In the genomic region with DNA sequence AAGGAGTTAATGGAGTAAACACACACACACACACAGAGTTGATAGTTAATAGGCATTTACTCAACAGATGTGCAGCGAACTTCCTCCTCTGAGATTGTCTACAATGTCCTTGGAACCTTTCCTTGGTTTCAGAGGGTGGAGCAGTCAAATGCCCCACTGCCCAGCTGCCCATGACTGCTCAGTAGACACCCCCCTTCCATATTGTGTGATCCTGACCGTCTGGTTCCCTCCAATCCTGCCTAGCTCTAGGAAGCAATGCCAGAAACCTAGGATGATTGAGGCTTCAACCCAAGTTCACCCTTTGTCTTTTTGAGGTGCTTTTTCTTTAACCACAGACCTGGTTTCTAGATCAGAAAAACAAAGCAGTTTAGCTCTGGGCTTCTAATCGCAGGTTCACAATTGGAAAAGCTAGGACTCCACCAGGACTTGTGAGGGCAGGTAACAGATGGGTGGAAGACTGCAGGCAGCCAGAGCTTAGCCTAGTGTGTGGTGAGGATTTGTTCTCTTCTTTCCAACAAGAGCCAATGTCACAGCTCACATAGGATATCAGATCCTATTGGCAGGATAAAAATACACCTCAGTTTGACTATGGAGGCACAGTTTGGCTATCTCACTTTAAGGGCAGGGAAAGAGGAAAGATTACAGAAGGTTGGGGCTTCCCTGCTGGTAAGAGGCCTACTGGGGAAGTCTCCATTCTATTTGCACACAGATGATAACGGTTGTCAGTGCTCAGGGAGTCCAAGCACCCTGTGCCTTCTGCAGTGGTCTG, we compare ENCODE assay signal across 21 mouse cellular contexts.
DNase-seq lines count a peak whose midpoint lies in the region; ATAC-seq lines count a peak whose summit lies in the region.
"Had no signal": no experiment of that assay in that cellular context is flagged by ENCODE, and none has a peak within 500 bp of the region (broad histone marks: within the 10 kb centered on the region; RNA-seq: fewer than 3 reads in every experiment).

No protein-coding gene starts in this region.

- H3K9me3 ChIP-seq in liver, embryonic 12.5 days (replicated peaks), result no peaks in the 10 kb centered on the region
- H3K9me3 ChIP-seq: embryonic facial prominence, embryonic 10.5 days; forebrain, embryonic 15.5 days; hindbrain, embryonic 15.5 days; intestine, embryonic 15.5 days; limb, embryonic 12.5 days; midbrain, embryonic 12.5 days had no signal

- H3K4me3 ChIP-seq in liver, embryonic 12.5 days, result no peak overlapping the region
- H3K4me3 ChIP-seq: embryonic facial prominence, embryonic 10.5 days; forebrain, embryonic 15.5 days; hindbrain, embryonic 15.5 days; intestine, embryonic 15.5 days; limb, embryonic 12.5 days; midbrain, embryonic 12.5 days had no signal

- H3K36me3 ChIP-seq in liver, embryonic 12.5 days, result no peaks in the 10 kb centered on the region
- H3K36me3 ChIP-seq: embryonic facial prominence, embryonic 10.5 days; forebrain, embryonic 15.5 days; hindbrain, embryonic 15.5 days; intestine, embryonic 15.5 days; limb, embryonic 12.5 days; midbrain, embryonic 12.5 days had no signal

- no peak overlapping the region for H3K4me2 ChIP-seq in liver, embryonic 12.5 days
- H3K4me2 ChIP-seq: forebrain, embryonic 15.5 days; hindbrain, embryonic 15.5 days; intestine, embryonic 15.5 days; limb, embryonic 12.5 days; midbrain, embryonic 12.5 days had no signal

- H3K27me3 ChIP-seq in liver, embryonic 12.5 days (replicated peaks), result no peaks in the 10 kb centered on the region
- H3K27me3 ChIP-seq: forebrain, embryonic 15.5 days; hindbrain, embryonic 15.5 days; intestine, embryonic 15.5 days; limb, embryonic 12.5 days; midbrain, embryonic 12.5 days had no signal

- ATAC-seq in liver, embryonic 12.5 days, result peak; percentile 70
- ATAC-seq in megakaryocyte-erythroid progenitor cell, adult 5-6 weeks (replicated peaks; ENCODE audit: low FRiP score, low TSS enrichment, poor library complexity, severe bottlenecking), result peak; percentile 55; the same call in 1 of the 2 replicates
- ATAC-seq: forebrain, embryonic 15.5 days; intestine, embryonic 15.5 days; lung, postnatal 0 days had no signal

- no peak for DNase-seq in liver
- peak; percentile 80 for DNase-seq in cerebellum, adult 11-12 months
- peak; percentile 65 to 73 for DNase-seq in cerebellum, postnatal 10 days
- no peak for DNase-seq in spleen, adult 18-20 months
- no peak for DNase-seq in spleen, postnatal 10 days (ENCODE audit: low spot score in 2 of 2)
- no peak for DNase-seq in gastrocnemius, adult 8-10 months (ENCODE audit: low spot score in 2 of 2)
- DNase-seq: adrenal gland, postnatal 25 days; gastrocnemius, postnatal 25 days; heart, postnatal 4 days; kidney, adult 9 months; kidney, postnatal 14 days; layer of hippocampus, postnatal 36 days had no signal

- H3K27ac ChIP-seq in liver, embryonic 12.5 days, result no peak overlapping the region
- H3K27ac ChIP-seq: embryonic facial prominence, embryonic 10.5 days; forebrain, embryonic 15.5 days; hindbrain, embryonic 15.5 days; intestine, embryonic 15.5 days; limb, embryonic 12.5 days; midbrain, embryonic 12.5 days had no signal

- WGBS in liver, embryonic 12.5 days (ENCODE audit: insufficient replicate concordance), result 43% methylated on average over 4 of the region's 4 CpGs

- H3K9ac ChIP-seq in liver, embryonic 12.5 days, result no peak overlapping the region
- H3K9ac ChIP-seq: forebrain, embryonic 15.5 days; hindbrain, embryonic 15.5 days; intestine, embryonic 15.5 days; limb, embryonic 12.5 days; midbrain, embryonic 12.5 days had no signal

- H3K4me1 ChIP-seq in liver, embryonic 12.5 days, result peaks cover 7% of the 10 kb centered on the region
- H3K4me1 ChIP-seq: embryonic facial prominence, embryonic 10.5 days; forebrain, embryonic 15.5 days; hindbrain, embryonic 15.5 days; intestine, embryonic 15.5 days; limb, embryonic 12.5 days; midbrain, embryonic 12.5 days had no signal

Comparison
In these comparisons a context has a peak if more than half of its experiments do, and no peak if none do; other contexts are left out.
1. DNase-seq: peak in cerebellum, adult 11-12 months (single experiment) and cerebellum, postnatal 10 days (2 of 2); none in liver (single experiment), spleen, adult 18-20 months (0 of 2), spleen, postnatal 10 days (0 of 2) and gastrocnemius, adult 8-10 months (0 of 2).